Mouse (Mus musculus) embryo, embryonic 11 days (tissue): ENCODE results near the gene Nfatc3.
"Not testable (repeated sequence)": the region's sequence is repeated elsewhere in the genome, so short reads cannot be mapped to it uniquely, and the experiment has no call there.

Experiments used
- DNase-seq: peaks from one replicate; pipeline ENCODE4 v3.0.0-alpha.2; 2015

Gene Nfatc3

DNA sequence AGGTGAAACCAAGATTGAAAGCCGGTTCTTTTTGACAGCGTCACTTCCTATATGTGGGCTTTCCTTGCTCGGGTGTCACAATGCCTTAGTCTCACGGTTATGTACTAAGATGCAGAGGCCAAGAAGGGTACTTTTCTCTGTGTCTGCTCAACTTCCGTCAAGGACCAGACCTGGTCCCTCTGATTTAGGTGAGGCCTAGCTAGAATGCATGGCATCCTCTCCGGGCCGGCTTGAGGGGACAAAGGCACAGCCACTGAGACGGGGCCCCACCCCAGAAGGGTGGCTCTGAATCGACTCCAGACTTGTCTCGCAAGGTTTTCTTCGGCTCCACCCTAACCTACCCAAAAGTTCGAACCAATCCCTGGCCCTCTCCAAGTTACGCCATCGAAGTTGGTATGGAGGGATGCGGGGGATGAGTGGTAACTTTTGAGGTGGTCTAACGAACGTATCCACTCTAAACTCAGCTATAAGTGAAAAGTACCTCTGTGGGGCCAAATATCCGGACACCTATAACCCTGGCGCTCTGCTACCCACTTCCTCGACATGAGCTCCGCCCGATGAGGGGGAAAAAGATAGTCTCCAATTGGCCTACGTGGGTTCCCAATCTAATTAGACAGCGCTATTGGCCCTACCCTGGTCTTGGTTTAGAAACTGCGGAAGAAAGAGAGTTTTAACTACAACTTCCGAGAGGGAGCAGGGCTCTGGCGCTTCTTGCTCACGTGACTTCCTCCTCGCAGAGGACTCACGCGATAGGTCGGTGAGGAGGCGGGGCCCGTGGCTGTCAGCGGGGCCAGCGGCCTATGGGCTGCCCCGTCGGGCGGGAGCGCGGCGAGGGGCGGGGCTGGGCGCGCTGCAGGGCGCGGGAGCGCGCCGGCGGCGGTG is at the start of gene Nfatc3:
Gene Nfatc3, plus strand, starts transcription at position 110 of the 882 bp plus-strand sequence.
- peak; percentile 99 for DNase-seq

GRCm38 (mm10) chr8:106010748-106011642 is 47.6 kb upstream of the Nfatc3 start:
- DNase-seq: peak; percentile 97

DNA sequence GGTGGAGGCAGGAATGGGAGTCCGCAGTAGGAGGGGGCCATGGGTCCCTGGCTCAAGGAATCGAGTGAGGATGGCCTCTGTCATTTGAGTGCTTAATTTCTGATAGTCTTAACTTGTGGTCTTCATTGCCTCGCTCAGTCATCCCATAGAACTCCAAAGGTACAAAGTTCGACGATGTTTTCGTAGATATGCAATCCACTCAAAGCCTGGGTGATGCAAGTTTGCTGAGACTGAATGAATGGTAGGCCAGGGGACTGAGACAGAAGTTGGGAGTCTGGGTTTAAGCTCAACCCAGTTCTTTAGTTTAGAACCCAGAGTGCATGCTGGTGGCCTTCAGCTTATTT is 47.0 kb upstream of the Nfatc3 start, which contains the start of gene Ddx28:
Gene Ddx28, minus strand, starts transcription at position 240 of the 344 bp plus-strand sequence.
- no peak for DNase-seq

GRCm38 (mm10) chr8:106012203-106012602 is 46.4 kb upstream of the Nfatc3 start:
- DNase-seq: not testable (repeated sequence)

DNA sequence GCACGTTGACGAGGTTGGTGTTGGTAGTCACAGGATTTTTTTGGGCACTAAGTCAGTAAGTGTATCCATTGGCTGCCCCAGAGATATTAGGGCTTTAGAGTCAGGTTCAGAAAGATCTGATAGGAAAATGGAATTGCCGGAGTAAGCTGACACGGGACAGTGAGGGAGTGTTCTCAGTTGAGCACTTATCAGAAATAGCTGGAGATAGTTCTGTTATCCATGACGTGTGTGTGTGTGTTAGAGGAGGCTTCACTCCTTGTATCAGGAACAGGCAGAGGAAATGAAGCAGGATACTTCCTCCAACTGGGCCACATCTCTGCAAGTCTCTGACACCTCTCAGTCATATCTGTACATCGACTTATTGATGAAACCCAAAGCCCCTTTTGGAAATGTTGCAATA is 42.4 kb upstream of the Nfatc3 start:
- DNase-seq: no peak

DNA sequence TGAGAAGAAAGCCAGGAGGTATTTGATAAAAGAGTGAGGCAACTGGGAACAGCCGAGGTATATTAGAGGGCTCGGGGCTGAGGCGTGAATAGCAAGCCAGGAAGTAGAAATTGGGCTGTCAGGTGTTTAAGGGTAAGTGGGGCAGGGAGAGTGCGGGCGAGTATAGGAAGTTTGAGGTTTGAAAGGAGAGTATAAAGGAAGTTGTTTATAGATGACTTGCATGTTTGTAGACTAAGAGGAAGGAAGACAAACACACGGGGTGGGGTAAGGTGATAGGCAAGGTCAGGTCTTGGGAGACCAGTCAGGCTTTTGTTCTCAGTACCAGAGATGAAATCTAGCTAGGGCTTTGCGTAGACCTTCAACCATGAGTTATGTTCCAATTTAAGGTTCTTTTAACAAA is 41.5 kb upstream of the Nfatc3 start:
- no peak for DNase-seq

DNA sequence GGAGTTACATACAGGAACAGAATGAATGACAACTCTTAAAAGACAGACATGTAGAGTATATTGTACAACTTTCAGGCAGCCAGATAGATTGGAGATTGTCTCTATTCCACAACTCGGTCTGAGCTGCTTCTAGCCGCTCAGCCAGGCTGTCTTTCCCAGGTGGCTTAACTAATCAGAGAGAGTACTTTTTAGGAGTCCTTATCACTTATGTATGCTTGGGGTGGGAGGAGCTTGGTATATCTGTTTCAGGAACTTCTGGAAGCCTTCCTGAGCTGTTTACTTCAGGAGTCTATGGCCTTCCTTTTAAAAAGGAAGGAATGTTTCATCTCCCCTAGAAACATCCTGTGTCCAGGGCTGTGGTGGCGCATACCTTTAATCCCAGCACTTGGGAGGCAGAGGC is 40.6 kb upstream of the Nfatc3 start:
- no peak for DNase-seq

GRCm38 (mm10) chr8:106022483-106022882 is 36.2 kb upstream of the Nfatc3 start:
- peak; percentile 80 for DNase-seq

- no peak for DNase-seq
Measured at GRCm38 (mm10) chr8:106038721-106039120, 19.9 kb upstream of the Nfatc3 start.

DNA sequence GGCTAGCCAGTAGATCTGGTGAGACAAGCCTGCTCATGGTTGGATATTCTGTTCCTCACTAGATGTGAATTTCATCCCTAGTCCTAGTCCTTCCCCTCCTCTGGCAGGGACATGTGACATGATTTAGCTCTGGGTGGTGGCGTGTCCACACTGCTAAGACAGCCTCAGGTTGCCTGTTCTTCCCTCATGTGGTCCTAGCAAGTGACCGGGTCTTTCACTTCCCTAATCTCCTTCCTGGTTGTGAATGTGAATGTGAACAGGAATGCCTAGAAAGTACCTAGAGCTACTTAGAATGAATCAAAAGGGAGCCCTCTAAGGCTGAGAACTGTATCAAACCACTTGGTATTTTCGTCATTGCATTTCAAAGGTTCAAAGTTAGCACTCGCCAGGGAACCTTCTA is 19.0 kb upstream of the Nfatc3 start:
- no peak for DNase-seq

GRCm38 (mm10) chr8:106040218-106040617 is 18.4 kb upstream of the Nfatc3 start:
- DNase-seq: no peak

- DNase-seq: no peak
Measured at GRCm38 (mm10) chr8:106043055-106043454, 15.6 kb upstream of the Nfatc3 start.

DNA sequence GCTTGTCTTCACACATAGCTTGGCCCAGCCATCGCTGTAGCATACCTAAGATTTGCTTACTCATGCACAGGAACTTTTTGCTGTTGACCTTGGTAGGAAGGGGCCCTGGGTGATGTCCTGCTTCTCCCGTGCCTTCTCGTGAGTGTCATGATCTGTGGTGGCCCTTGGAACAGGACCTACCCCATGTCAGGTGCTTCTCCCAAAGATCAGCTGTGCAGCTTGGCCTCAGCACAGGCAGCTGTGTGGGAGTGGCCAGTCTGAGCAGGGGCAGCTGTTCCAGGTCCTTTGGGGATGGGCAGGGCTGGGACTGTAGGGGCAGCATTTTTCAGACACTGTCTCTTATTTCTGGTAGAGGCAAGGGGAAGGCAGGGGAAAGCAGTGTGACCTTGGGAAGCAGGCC is 14.5 kb upstream of the Nfatc3 start:
- peak; percentile 18 for DNase-seq

GRCm38 (mm10) chr8:106046872-106047559 is 11.6 kb upstream of the Nfatc3 start:
- DNase-seq: no peak

GRCm38 (mm10) chr8:106047854-106048630 is 10.6 kb upstream of the Nfatc3 start:
- no peak for DNase-seq

GRCm38 (mm10) chr8:106049840-106050239 is 8.8 kb upstream of the Nfatc3 start:
- no peak for DNase-seq

DNA sequence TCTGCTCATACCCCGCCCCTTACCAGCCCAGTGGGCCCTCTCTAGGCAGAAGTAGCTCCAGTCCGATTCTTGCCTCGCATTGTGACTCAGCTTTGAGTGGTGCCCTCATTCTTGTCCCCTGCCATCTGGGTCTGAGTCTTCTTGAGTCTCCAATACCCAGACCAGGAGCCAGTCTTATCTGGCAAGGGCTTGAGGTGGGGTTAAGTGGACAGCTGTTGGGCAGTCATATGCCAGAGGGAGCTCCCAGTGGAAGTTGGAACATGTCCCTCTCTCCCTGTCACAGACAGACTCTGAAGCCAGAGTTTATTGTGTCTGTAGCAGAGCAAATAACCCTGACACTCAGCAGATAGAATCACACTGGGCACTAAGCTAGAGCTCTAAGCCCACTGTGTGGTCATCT is 7.6 kb upstream of the Nfatc3 start:
- DNase-seq: no peak

DNA sequence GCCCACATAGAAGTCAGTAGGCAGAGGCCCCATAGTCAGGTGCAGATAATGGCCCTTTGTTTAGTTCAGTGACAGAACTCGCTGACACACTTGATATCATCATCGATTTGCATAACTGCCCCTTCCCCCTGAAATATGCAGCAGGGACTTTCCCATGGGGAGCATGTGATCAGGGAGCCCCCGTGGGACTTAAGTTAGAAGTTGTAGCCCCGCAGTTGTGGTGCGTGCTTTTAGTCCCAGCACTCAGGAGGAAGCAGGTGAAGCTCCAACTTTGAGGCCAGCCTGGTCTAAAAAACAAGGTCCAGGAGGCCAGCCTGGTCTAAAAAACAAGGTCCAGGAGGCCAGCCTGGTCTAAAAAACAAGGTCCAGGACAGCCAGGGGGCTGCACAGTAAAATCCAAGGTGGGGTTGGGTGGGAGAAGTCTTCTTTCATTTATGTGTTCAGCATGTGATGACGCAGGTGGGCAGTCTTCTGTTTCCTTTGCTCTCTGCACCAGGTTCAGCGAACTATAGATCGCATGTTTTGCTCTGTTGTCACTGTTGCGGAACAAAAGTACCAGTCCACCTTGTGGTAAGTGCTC is 6.0 kb upstream of the Nfatc3 start:
- no peak for DNase-seq

DNA sequence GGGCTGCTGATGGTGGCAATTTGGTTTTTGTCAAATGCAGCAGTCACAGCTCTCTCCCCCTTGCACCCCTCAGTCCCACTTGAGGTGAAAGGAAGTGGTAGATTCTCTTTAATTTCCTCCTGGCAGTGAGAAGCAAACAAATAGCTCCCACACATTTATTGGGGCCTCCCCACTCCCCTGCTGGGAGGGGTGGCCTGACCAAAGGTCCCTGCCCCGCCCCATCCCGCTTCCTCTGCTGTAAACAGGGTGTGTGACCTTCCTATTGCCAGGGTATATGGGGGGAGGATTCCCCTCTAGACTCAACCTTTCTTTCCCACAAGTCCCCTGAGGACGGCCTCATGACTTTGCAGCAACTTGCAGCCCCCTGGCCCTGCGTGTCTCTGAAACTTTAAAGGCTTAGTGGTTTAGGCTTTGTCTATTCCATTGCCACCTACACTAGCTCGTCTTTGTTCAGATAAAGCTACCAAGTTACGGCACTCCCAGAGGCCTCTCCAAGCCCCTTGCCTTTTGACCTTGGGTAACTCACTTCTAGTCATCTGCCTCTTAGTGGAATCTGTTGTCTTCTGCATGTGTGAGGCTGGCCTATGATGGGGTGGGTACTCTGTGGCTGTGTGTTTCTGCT is 4.3 kb upstream of the Nfatc3 start:
- DNase-seq: no peak

DNA sequence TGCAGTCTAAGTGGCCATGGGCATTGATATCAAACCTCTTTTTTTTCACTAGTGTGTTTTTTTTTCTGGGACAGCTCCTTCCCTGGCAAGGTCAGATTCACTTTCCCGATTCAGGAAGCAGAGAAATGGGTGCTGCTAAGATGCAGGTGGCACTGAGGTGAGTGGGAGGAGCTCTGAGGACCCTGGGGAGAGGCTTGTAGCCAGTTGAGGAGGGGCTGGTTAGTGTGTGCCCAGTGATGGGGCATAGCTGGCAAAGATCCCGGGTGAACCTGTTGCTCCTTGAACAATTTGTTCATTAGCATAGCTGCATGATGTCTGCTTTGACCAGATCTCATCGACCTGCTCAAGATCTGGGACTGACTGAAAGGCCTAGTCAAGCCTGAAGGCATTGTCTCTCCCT is 3.6 kb upstream of the Nfatc3 start:
- DNase-seq: no peak

DNA sequence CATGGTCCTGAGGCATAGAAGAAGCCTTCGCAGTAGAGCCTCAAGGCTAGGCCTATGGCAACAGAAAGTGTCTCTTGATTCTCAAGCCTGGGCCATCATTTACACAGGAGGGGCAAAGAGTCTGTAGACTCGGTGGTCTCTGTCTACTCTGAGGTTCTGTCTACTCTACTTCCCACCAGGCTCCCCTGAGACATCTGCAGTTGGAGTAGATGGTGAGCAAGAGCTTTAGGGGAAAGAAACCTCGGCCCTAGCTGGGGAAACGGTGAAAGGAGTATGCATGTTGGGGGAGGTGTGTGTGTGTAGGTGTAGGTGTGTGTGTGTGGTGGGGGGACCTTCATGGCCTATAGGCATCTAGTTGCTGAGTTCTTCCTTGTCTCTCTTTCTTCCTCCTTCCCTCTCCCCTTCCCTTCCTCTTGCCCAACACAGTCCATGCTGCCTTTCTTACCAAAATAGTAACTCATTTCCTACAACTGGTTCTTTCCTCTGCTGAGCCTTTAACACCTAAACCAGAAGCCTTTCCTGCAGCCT is 2.1 kb upstream of the Nfatc3 start:
- no peak for DNase-seq
